Mouse (Mus musculus) liver, adult (tissue): ENCODE data around the gene Pdzd8.

ENCODE experiments used
- GATA4 ChIP-seq: IDR thresholded peaks from 2 replicates; pipeline ENCODE4 v1.6.1; 2014; ENCODE audit warnings: mild to moderate bottlenecking, low read length; ENCODE audit not compliant: insufficient replicate concordance

The Pdzd8 gene

GRCm38 (mm10) chr19:59345658-59346283 lies at the start of gene Pdzd8:
Pdzd8 (minus strand) TSS chr19:59345780.
- TF ChIP-seq GATA4 = peak; percentile 19; the same call in 1 of the 2 replicates

- no peak for TF ChIP-seq GATA4
These were observed 48.3 kb upstream of the Pdzd8 start for GRCm38 (mm10) chr19:59393777-59394441.

GRCm38 (mm10) chr19:59388847-59389606 lies 43.4 kb upstream of the Pdzd8 start:
- no peak for TF ChIP-seq GATA4

GRCm38 (mm10) chr19:59388399-59388798 lies 42.8 kb upstream of the Pdzd8 start:
- TF ChIP-seq GATA4 = no peak

GRCm38 (mm10) chr19:59387178-59387577 lies 41.6 kb upstream of the Pdzd8 start:
- TF ChIP-seq GATA4 = no peak

- no peak for TF ChIP-seq GATA4
These were observed 39.3 kb upstream of the Pdzd8 start for GRCm38 (mm10) chr19:59384582-59385495.

GRCm38 (mm10) chr19:59382416-59382917 lies 36.9 kb upstream of the Pdzd8 start:
- TF ChIP-seq GATA4 = no peak

- no peak for TF ChIP-seq GATA4
These were observed 34.4 kb upstream of the Pdzd8 start for GRCm38 (mm10) chr19:59379995-59380394.

- TF ChIP-seq GATA4 = no peak
These were observed 30.9 kb upstream of the Pdzd8 start for GRCm38 (mm10) chr19:59376481-59376880.

- no peak for TF ChIP-seq GATA4
These were observed 29.4 kb upstream of the Pdzd8 start for GRCm38 (mm10) chr19:59374940-59375339.

GRCm38 (mm10) chr19:59372928-59373327 lies 27.3 kb upstream of the Pdzd8 start:
- TF ChIP-seq GATA4 = no peak

- no peak for TF ChIP-seq GATA4
These were observed 25.4 kb upstream of the Pdzd8 start for GRCm38 (mm10) chr19:59371016-59371415.

- no peak for TF ChIP-seq GATA4
These were observed 22.3 kb upstream of the Pdzd8 start for GRCm38 (mm10) chr19:59367892-59368291.

GRCm38 (mm10) chr19:59366724-59367123 lies 21.1 kb upstream of the Pdzd8 start:
- TF ChIP-seq GATA4 = no peak

GRCm38 (mm10) chr19:59363666-59364065 lies 18.1 kb upstream of the Pdzd8 start:
- no peak for TF ChIP-seq GATA4

GRCm38 (mm10) chr19:59362646-59363045 lies 17.1 kb upstream of the Pdzd8 start:
- no peak for TF ChIP-seq GATA4
